9 mouse cellular contexts compared by ENCODE assay signal in genomic region chr2:30759088-30759374, GRCm38 (mm10). TPM values are rescaled to one million over a fixed set of nuclear protein-coding genes. Genes with fewer than 3 reads are reported as not detected.
DNase-seq lines count a peak whose midpoint lies in the region; ATAC-seq and TF ChIP-seq lines count a peak whose summit lies in the region.
"Had no signal": no experiment of that assay in that cellular context is flagged by ENCODE, and none has a peak within 500 bp of the region (broad histone marks: within the 10 kb centered on the region; RNA-seq: fewer than 3 reads in every experiment).

No protein-coding gene starts in this region.

- no peaks in the 10 kb centered on the region for H3K27me3 ChIP-seq in heart, embryonic 14.5 days (ENCODE audit: control insufficient read depth, insufficient read depth, low read length)
- H3K27me3 ChIP-seq in ES-Bruce4 (ENCODE audit: control insufficient read depth, insufficient read depth, low read length, poor library complexity, severe bottlenecking), result no peaks in the 10 kb centered on the region
- 0 out of 2 replicates have a peak, but pooled peaks cover 2% of the 10 kb centered on the region for H3K27me3 ChIP-seq in forebrain, embryonic 13.5 days
- no peaks in the 10 kb centered on the region for H3K27me3 ChIP-seq in limb, embryonic 13.5 days

- no peaks in the 10 kb centered on the region for H3K36me3 ChIP-seq in heart, embryonic 14.5 days (ENCODE audit: control insufficient read depth, insufficient read depth, low read length)
- H3K36me3 ChIP-seq in ES-Bruce4 (ENCODE audit: control insufficient read depth, insufficient read depth, low read length, poor library complexity, severe bottlenecking), result no peaks in the 10 kb centered on the region
- H3K36me3 ChIP-seq in forebrain, embryonic 13.5 days (ENCODE audit: poor library complexity, severe bottlenecking), result peaks cover 4% of the 10 kb centered on the region; the same call in 1 of the 2 replicates
- H3K36me3 ChIP-seq in limb, embryonic 13.5 days, result no peaks in the 10 kb centered on the region

- H3K27ac ChIP-seq in heart, embryonic 14.5 days (replicated peaks in 1 of 2; ENCODE audit: control insufficient read depth in 1 of 2, insufficient read depth in 1 of 2, low read depth in 2 of 2, low read length in 2 of 2), result peak overlapping the region; percentile 92 to 95
- H3K27ac ChIP-seq in ES-Bruce4 (ENCODE audit: insufficient read depth, low read length), result peak overlapping the region; percentile 82
- H3K27ac ChIP-seq in forebrain, embryonic 13.5 days, result peak overlapping the region; percentile 84
- H3K27ac ChIP-seq in limb, embryonic 13.5 days, result peak overlapping the region; percentile 97

- peaks cover 10% of the 10 kb centered on the region for H3K9me3 ChIP-seq in heart, embryonic 14.5 days (ENCODE audit: control insufficient read depth, low read length)
- H3K9me3 ChIP-seq in ES-Bruce4 (replicated peaks; ENCODE audit: control insufficient read depth, insufficient read depth, low read length, poor library complexity, severe bottlenecking), result 0 out of 2 replicates have a peak, but pooled peaks cover 4% of the 10 kb centered on the region
- H3K9me3 ChIP-seq in forebrain, embryonic 13.5 days (replicated peaks), result peaks cover 8% of the 10 kb centered on the region
- peaks cover 13% of the 10 kb centered on the region; the same call in 1 of the 2 replicates for H3K9me3 ChIP-seq in limb, embryonic 13.5 days

- no peak for DNase-seq in heart, adult 8-10 months (ENCODE audit: low spot score)
- no peak for DNase-seq in urinary bladder, postnatal 25 days (ENCODE audit: low spot score)
- no peak for DNase-seq in embryo, embryonic 10.5 days (ENCODE audit: low spot score)
- DNase-seq: right cerebral cortex, postnatal 14 days had no signal

- no peak for TF ChIP-seq CTCF in ES-Bruce4 (IDR thresholded peaks at IDR 0.05; ENCODE audit: low read depth, low read length)

- H3K4me3 ChIP-seq in heart, embryonic 14.5 days (ENCODE audit: control insufficient read depth in 1 of 2, insufficient read depth in 1 of 2, low read depth in 1 of 2, low read length in 2 of 2), result no peak overlapping the region
- no peak overlapping the region for H3K4me3 ChIP-seq in ES-Bruce4 (ENCODE audit: low read depth, low read length)
- H3K4me3 ChIP-seq in forebrain, embryonic 13.5 days, result no peak overlapping the region
- H3K4me3 ChIP-seq in limb, embryonic 13.5 days, result no peak overlapping the region

- WGBS in heart, embryonic 14.5 days, result 56% methylated on average over 4 of the region's 4 CpGs
- WGBS in forebrain, embryonic 13.5 days, result 46% methylated on average over 4 of the region's 4 CpGs
- 47% methylated on average over 4 of the region's 4 CpGs for WGBS in limb, embryonic 13.5 days

- TF ChIP-seq EP300 in ES-Bruce4 (IDR thresholded peaks at IDR 0.05; ENCODE audit: insufficient read depth, low read depth, low read length), result peak; percentile 67; the same call in 1 of the 2 replicates

- H3K4me1 ChIP-seq in heart, embryonic 14.5 days (ENCODE audit: control insufficient read depth in 2 of 2, insufficient read depth in 2 of 2, low read length in 2 of 2), result peaks cover 30 to 33% of the 10 kb centered on the region in 2 experiments
- H3K4me1 ChIP-seq in ES-Bruce4 (ENCODE audit: control insufficient read depth, insufficient read depth, low read length), result peaks cover 18% of the 10 kb centered on the region
- H3K4me1 ChIP-seq in forebrain, embryonic 13.5 days, result peaks cover 33% of the 10 kb centered on the region
- H3K4me1 ChIP-seq in limb, embryonic 13.5 days, result peaks cover 39% of the 10 kb centered on the region

- peak overlapping the region; percentile 50 for H3K4me2 ChIP-seq in heart, embryonic 14.5 days (ENCODE audit: low read length)
- H3K4me2 ChIP-seq in forebrain, embryonic 13.5 days, result peak overlapping the region; percentile 30
- H3K4me2 ChIP-seq in limb, embryonic 13.5 days (replicated peaks), result peak overlapping the region; percentile 51

- no peak for ATAC-seq in heart, embryonic 14.5 days (ENCODE audit: insufficient number of reproducible peaks, insufficient read depth, low FRiP score, low read depth)
- no peak for ATAC-seq in forebrain, embryonic 13.5 days
- no peak for ATAC-seq in limb, embryonic 13.5 days (ENCODE audit: low FRiP score, low read depth)
- ATAC-seq in frontal cortex, adult (ENCODE audit: low TSS enrichment), result no peak

- TF ChIP-seq POLR2A in ES-Bruce4 (IDR thresholded peaks at IDR 0.05; ENCODE audit: insufficient read depth, low read length), result no peak

- H3K9ac ChIP-seq in heart, embryonic 14.5 days (ENCODE audit: low read length), result peak overlapping the region; percentile 65
- H3K9ac ChIP-seq in ES-Bruce4 (ENCODE audit: low read depth, poor library complexity, severe bottlenecking), result peak overlapping the region; percentile 30; the same call in 1 of the 2 replicates
- H3K9ac ChIP-seq in forebrain, embryonic 13.5 days, result peak overlapping the region; percentile 30
- H3K9ac ChIP-seq in limb, embryonic 13.5 days, result peak overlapping the region; percentile 27; the same call in 1 of the 2 replicates

RNA-seq across cellular contexts. Expression of gene 1700001O22Rik, which starts 44.4 kb away (rescaled TPM):
- 1.8 and 2.1 TPM in 2 replicates for polyA plus RNA-seq in heart, embryonic 14.5 days (2014; fragmentation: Nextera tagmentation; extraction: Ambion mirVana)
- total RNA-seq in heart, adult 8-10 months (2022), result 1 to 10 TPM in 1 of 4 experiments, under 1 TPM in 3; 0.24 to 1.2 (median 0.55) TPM
- polyA plus RNA-seq in ES-Bruce4 (2011; ENCODE audit: insufficient read depth, insufficient read length, low read depth, missing spikeins), result 2.2 and 2.4 TPM in 2 replicates
- polyA plus RNA-seq in forebrain, embryonic 13.5 days (2015; fragmentation: Nextera tagmentation; extraction: Ambion mirVana), result 3.8 and 4.5 TPM in 2 replicates
- polyA plus RNA-seq in limb, embryonic 13.5 days (2015; fragmentation: Nextera tagmentation; extraction: Ambion mirVana), result 3.2 and 3.4 TPM in 2 replicates

RNA-seq across cellular contexts. Expression of gene Ntmt1, which starts 48.6 kb away (rescaled TPM):
- polyA plus RNA-seq in heart, embryonic 14.5 days (2014; fragmentation: Nextera tagmentation; extraction: Ambion mirVana), result 84.2 and 84.9 TPM in 2 replicates
- 10 to 100 TPM; 23.8 to 27.7 (median 25.3) TPM for total RNA-seq in heart, adult 8-10 months (2022)
- polyA plus RNA-seq in ES-Bruce4 (2011; ENCODE audit: insufficient read depth, insufficient read length, low read depth, missing spikeins), result 42.6 and 46.3 TPM in 2 replicates
- 120 and 127 TPM in 2 replicates for polyA plus RNA-seq in forebrain, embryonic 13.5 days (2015; fragmentation: Nextera tagmentation; extraction: Ambion mirVana)
- polyA plus RNA-seq in limb, embryonic 13.5 days (2015; fragmentation: Nextera tagmentation; extraction: Ambion mirVana), result 98.1 and 104 TPM in 2 replicates
